Mouse (Mus musculus): Measurements from ENCODE around the gene Krt1. TPM values are rescaled to one million over a fixed set of nuclear protein-coding genes. Genes with fewer than 3 reads are reported as not detected.
A peak's percentile ranks its signal among the peaks of the same experiment; 100 is the strongest.

The Krt1 gene
- polyA plus RNA-seq (2014; fragmentation: Nextera tagmentation; extraction: Ambion mirVana): 1.5 and 1.8 TPM in 2 replicates

DNA sequence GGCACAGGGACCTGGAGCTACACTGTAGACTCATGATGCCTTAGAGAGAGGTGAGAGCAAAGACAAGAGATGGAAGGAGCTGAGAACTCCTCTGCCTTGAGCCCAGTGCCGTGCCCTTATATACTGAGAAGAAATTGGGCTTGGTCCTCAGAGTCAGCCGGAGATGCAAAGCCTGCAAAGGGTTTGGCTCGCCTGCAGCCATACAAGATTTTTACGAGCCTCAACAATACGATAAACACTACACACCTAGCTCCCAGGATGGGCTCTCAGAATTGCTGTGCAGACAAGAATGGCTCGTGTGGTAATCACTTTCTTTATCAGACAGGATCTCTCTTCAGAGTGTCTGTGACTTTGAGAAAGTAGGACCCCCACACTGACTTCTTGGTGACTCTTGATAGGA lies at the start of gene Krt1:
Gene Krt1 (minus strand): TSS at position 101 of the 400 bp plus-strand sequence.
- 86% methylated on average over 6 of the region's 6 CpGs for WGBS
- no peak within 1 kb of the TSS for H3K27ac ChIP-seq (ENCODE audit: low read depth, low read length)
- no peak within 1 kb of the TSS for H3K9ac ChIP-seq (ENCODE audit: low read depth, low read length)
- H3K4me3 ChIP-seq (ENCODE audit: low read depth, low read length): no peak within 1 kb of the TSS
- DNase-seq (ENCODE audit: low spot score) (no peak), ATAC-seq (ENCODE audit: low FRiP score) (no peak)
- H3K9me3 ChIP-seq (ENCODE audit: control insufficient read depth, low read length): no peaks in the 10 kb centered on the region
- H3K4me1 ChIP-seq (replicated peaks; ENCODE audit: control insufficient read depth, insufficient read depth, low read length): peaks cover 2% of the 10 kb centered on the region; the same call in 1 of the 2 replicates
- H3K36me3 ChIP-seq (ENCODE audit: control insufficient read depth, insufficient read depth, low read length): no peaks in the 10 kb centered on the region
- no peak within 1 kb of the TSS for H3K4me2 ChIP-seq (replicated peaks; ENCODE audit: low read depth, low read length)
- no peaks in the 10 kb centered on the region for H3K27me3 ChIP-seq (ENCODE audit: control insufficient read depth, insufficient read depth, low read length)

DNA sequence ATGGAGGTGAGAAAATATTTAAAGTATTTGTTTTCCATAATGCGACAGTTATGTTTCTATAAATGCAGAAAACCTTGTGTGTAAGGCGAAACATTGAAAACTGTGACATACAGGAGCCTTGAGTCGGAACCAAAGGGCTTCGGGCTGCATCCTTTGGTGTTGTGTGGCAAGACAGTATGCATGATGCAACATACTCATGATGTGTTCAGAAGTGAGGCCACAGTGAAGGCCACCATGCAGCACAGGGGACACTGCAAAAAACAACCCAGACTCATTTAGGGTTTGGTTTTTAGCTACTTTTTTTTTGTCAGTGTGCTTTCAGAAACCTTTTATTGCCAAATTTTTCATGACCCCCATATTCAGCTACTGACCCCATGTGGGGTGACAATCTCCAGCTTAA lies 44.6 kb upstream of the Krt1 start:
- Histone ChIP-seq H3K4me1 (replicated peaks; ENCODE audit: control insufficient read depth, insufficient read depth, low read length) (no peaks in the 10 kb centered on the region), H3K27ac (ENCODE audit: low read depth, low read length) (no peak overlapping the region), H3K9me3 (ENCODE audit: control insufficient read depth, low read length) (no peaks in the 10 kb centered on the region), H3K4me2 (replicated peaks; ENCODE audit: low read depth, low read length) (no peak overlapping the region), H3K9ac (ENCODE audit: low read depth, low read length) (no peak overlapping the region), H3K4me3 (ENCODE audit: low read depth, low read length) (no peak overlapping the region), H3K27me3 (ENCODE audit: control insufficient read depth, insufficient read depth, low read length) (no peaks in the 10 kb centered on the region), H3K36me3 (ENCODE audit: control insufficient read depth, insufficient read depth, low read length) (no peaks in the 10 kb centered on the region)
- DNase-seq (ENCODE audit: low spot score): no peak
- no peak for ATAC-seq (ENCODE audit: low FRiP score)
- 87% methylated on average over 4 of the region's 4 CpGs for WGBS

DNA sequence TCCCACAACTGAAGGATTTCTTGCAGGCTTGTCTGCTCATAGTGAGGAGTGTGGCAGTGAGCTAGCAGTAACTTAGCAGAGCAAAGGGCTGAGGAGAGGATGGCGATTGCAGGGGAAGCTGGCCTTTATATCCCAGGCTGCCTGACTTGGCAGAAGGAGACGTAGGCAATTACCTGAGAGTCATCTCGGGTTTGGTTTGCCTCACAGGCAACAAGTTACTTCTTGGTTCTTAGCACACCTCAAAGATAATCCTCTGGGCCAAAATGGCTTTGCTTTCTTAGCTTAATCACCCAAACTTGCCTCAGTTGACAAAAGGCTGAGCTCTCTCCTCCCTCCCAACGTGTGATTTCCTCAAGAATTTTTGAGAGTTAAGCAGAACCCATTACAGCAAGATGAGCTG lies 42.2 kb upstream of the Krt1 start, which contains the start of gene Krt76:
Gene Krt76 (minus strand): TSS at position 101 of the 400 bp plus-strand sequence.
- no peaks in the 10 kb centered on the region for H3K36me3 ChIP-seq (ENCODE audit: control insufficient read depth, insufficient read depth, low read length)
- no peaks in the 10 kb centered on the region for H3K27me3 ChIP-seq (ENCODE audit: control insufficient read depth, insufficient read depth, low read length)
- 69% methylated on average over 4 of the region's 4 CpGs for WGBS

DNA sequence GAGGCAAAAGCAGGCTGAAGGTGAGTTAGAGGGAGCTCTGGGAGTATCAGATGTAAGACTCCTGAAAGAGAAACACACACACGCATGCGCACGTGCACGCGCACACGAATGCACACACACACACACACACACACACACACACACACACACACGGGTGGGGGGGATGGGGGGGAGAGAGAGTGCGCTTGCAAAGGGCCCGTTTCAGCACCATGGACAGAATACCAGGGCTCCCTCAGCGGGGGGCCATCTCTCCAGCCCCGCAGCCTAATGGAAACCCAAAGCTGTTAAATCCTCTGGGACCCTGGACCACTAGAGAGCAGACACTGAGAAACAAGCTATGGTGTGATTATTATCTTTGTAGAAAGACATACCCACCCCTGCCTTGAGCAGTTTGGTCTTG lies 29.2 kb upstream of the Krt1 start:
- Histone ChIP-seq H3K9me3 (ENCODE audit: control insufficient read depth, low read length) (no peaks in the 10 kb centered on the region), H3K9ac (ENCODE audit: low read depth, low read length) (no peak overlapping the region), H3K4me1 (replicated peaks; ENCODE audit: control insufficient read depth, insufficient read depth, low read length) (no peaks in the 10 kb centered on the region), H3K27me3 (ENCODE audit: control insufficient read depth, insufficient read depth, low read length) (no peaks in the 10 kb centered on the region), H3K4me3 (ENCODE audit: low read depth, low read length) (no peak overlapping the region), H3K36me3 (ENCODE audit: control insufficient read depth, insufficient read depth, low read length) (no peaks in the 10 kb centered on the region), H3K27ac (ENCODE audit: low read depth, low read length) (no peak overlapping the region), H3K4me2 (replicated peaks; ENCODE audit: low read depth, low read length) (no peak overlapping the region)
- DNase-seq (ENCODE audit: low spot score) (peak; percentile 55), ATAC-seq (ENCODE audit: low FRiP score) (no peak)
- 29% methylated on average over 9 of the region's 11 CpGs for WGBS

More for the DNA sequence above, 42.2 kb upstream of the Krt1 start, which contains the start of gene Krt76:
- no peak for DNase-seq (ENCODE audit: low spot score)
- ATAC-seq (ENCODE audit: low FRiP score): no peak
- H3K4me3 ChIP-seq (ENCODE audit: low read depth, low read length): no peak within 1 kb of the TSS
- no peaks in the 10 kb centered on the region for H3K9me3 ChIP-seq (ENCODE audit: control insufficient read depth, low read length)
- no peaks in the 10 kb centered on the region for H3K4me1 ChIP-seq (replicated peaks; ENCODE audit: control insufficient read depth, insufficient read depth, low read length)
- no peak within 1 kb of the TSS for H3K4me2 ChIP-seq (replicated peaks; ENCODE audit: low read depth, low read length)
- H3K27ac ChIP-seq (ENCODE audit: low read depth, low read length): no peak within 1 kb of the TSS
- no peak within 1 kb of the TSS for H3K9ac ChIP-seq (ENCODE audit: low read depth, low read length)

DNA sequence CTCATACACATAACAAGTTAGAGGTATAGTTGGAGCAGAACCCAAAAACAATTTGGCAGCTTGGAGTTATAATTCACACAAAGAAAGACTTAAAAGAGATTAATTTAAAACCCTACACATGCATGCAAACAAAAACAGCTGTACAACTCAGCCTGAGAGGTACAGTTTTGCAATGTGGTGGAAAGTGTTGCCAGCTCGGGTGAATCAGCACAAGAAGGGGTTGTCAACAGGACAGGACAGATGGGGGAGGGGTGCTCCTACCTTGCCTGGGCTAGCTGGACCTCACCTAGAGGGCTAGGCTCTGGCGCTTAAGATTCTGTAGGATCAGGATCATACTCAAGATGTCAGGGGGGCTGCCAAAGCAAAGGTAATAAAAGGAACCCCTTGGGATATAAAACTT lies 27.4 kb upstream of the Krt1 start:
- ATAC-seq (ENCODE audit: low FRiP score) (no peak), DNase-seq (ENCODE audit: low spot score) (no peak)
- no peak overlapping the region for H3K4me2 ChIP-seq (replicated peaks; ENCODE audit: low read depth, low read length)
- no peaks in the 10 kb centered on the region for H3K36me3 ChIP-seq (ENCODE audit: control insufficient read depth, insufficient read depth, low read length)
- no peaks in the 10 kb centered on the region for H3K27me3 ChIP-seq (ENCODE audit: control insufficient read depth, insufficient read depth, low read length)
- no peak overlapping the region for H3K9ac ChIP-seq (ENCODE audit: low read depth, low read length)
- H3K4me3 ChIP-seq (ENCODE audit: low read depth, low read length): no peak overlapping the region
- H3K27ac ChIP-seq (ENCODE audit: low read depth, low read length): no peak overlapping the region
- no peaks in the 10 kb centered on the region for H3K9me3 ChIP-seq (ENCODE audit: control insufficient read depth, low read length)
- 62% methylated on average over 2 of the region's 2 CpGs for WGBS
- no peaks in the 10 kb centered on the region for H3K4me1 ChIP-seq (replicated peaks; ENCODE audit: control insufficient read depth, insufficient read depth, low read length)

DNA sequence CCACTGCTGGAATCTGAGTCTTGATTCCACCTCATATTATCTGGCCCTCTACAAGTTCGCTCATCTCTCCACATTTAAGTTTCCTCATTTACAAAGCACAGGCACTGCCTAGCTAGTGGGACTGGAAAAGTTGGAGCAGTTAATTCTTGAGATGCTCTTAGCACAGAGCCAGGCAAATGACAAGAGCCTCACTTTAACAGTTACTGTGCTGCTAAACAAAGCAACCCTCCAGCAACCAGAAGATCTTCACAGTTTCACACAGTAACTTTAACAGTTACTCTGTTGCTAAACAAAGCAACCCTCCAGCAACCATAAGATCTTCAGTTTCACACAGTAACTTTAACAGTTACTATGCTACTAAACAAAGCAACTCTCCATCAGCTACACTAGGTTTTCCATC lies 23.8 kb upstream of the Krt1 start:
- ATAC-seq (ENCODE audit: low FRiP score): no peak
- Histone ChIP-seq H3K27ac (ENCODE audit: low read depth, low read length) (no peak overlapping the region), H3K9me3 (ENCODE audit: control insufficient read depth, low read length) (no peaks in the 10 kb centered on the region), H3K36me3 (ENCODE audit: control insufficient read depth, insufficient read depth, low read length) (no peaks in the 10 kb centered on the region), H3K4me3 (ENCODE audit: low read depth, low read length) (no peak overlapping the region), H3K4me1 (replicated peaks; ENCODE audit: control insufficient read depth, insufficient read depth, low read length) (no peaks in the 10 kb centered on the region), H3K27me3 (ENCODE audit: control insufficient read depth, insufficient read depth, low read length) (no peaks in the 10 kb centered on the region), H3K9ac (ENCODE audit: low read depth, low read length) (no peak overlapping the region), H3K4me2 (replicated peaks; ENCODE audit: low read depth, low read length) (no peak overlapping the region)
- WGBS: 88% methylated on average over 1 of the region's 1 CpGs
- DNase-seq (ENCODE audit: low spot score): no peak

DNA sequence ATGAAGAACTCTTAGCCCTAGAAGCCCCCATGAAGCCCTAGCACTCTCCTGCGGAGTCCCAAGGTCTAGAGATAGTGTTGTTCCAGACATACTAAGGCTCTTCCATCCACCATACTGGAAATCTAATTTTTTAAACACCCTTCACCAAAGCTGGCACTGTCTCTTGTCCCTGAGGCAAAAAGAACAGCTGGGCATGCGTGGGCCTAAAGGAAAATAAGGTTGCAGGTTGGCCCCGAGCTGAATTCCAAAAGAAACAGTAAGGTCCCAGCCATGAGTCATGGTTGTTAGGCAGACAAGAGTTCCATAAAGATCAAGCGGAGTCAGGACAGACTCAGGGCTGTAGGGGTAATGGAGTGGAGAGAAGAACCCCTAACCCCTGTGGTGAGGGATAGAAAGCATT lies 22.6 kb upstream of the Krt1 start:
- no peaks in the 10 kb centered on the region for H3K36me3 ChIP-seq (ENCODE audit: control insufficient read depth, insufficient read depth, low read length)
- H3K4me3 ChIP-seq (ENCODE audit: low read depth, low read length): no peak overlapping the region
- H3K27me3 ChIP-seq (ENCODE audit: control insufficient read depth, insufficient read depth, low read length): no peaks in the 10 kb centered on the region
- H3K9me3 ChIP-seq (ENCODE audit: control insufficient read depth, low read length): no peaks in the 10 kb centered on the region
- ATAC-seq (ENCODE audit: low FRiP score) (no peak), DNase-seq (ENCODE audit: low spot score) (no peak)
- H3K9ac ChIP-seq (ENCODE audit: low read depth, low read length): no peak overlapping the region
- 49% methylated on average over 4 of the region's 4 CpGs for WGBS
- H3K4me1 ChIP-seq (replicated peaks; ENCODE audit: control insufficient read depth, insufficient read depth, low read length): no peaks in the 10 kb centered on the region
- no peak overlapping the region for H3K27ac ChIP-seq (ENCODE audit: low read depth, low read length)
- no peak overlapping the region for H3K4me2 ChIP-seq (replicated peaks; ENCODE audit: low read depth, low read length)

DNA sequence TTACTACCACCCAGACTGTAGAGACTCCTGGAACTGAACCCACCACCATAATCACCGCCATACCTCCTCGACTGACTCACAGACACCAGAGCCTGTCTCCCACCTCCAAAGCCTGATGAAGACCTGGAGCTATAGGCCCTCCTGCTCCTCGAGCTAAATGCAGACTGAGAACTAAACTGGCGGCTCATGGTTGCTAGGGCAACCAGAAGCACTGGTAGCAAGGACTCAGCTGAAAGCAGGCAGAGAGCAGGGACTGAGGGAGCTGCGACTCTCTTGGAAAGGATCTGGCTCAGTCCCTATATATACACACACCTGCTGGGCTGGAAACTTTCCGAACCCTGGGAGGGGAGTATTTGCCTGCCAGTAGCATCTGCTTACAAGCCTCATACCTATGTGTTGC lies 18.8 kb upstream of the Krt1 start, which contains the start of gene Krt77:
Gene Krt77 (minus strand): TSS at position 275 of the 400 bp plus-strand sequence.
- Histone ChIP-seq H3K4me3 (ENCODE audit: low read depth, low read length) (no peak within 1 kb of the TSS), H3K36me3 (ENCODE audit: control insufficient read depth, insufficient read depth, low read length) (no peaks in the 10 kb centered on the region), H3K27ac (ENCODE audit: low read depth, low read length) (no peak within 1 kb of the TSS), H3K27me3 (ENCODE audit: control insufficient read depth, insufficient read depth, low read length) (no peaks in the 10 kb centered on the region), H3K9me3 (ENCODE audit: control insufficient read depth, low read length) (no peaks in the 10 kb centered on the region), H3K9ac (ENCODE audit: low read depth, low read length) (no peak within 1 kb of the TSS), H3K4me2 (replicated peaks; ENCODE audit: low read depth, low read length) (no peak within 1 kb of the TSS), H3K4me1 (replicated peaks; ENCODE audit: control insufficient read depth, insufficient read depth, low read length) (no peaks in the 10 kb centered on the region)
- WGBS: 40% methylated on average over 6 of the region's 6 CpGs
- ATAC-seq (ENCODE audit: low FRiP score): no peak
- peak; percentile 14 for DNase-seq (ENCODE audit: low spot score)

DNA sequence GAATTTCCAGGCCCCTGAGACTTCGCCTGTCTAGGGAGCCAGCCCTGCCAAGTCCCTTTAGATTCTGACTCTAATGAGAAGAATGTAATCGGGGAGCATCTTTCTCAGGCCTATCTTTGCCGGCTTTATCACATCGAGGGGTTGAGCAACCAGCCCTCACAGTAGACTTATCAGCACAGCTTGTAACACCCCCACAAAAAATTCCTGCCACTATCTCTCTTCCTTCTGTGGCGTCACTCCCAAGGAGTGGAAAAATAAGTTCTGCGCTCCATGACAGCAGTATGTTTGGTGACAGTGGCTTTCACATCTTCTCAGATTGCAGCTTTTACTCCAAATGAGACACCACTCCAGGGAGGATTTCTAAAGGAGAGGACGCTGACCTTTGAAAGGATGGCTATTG lies 16.2 kb upstream of the Krt1 start:
- Histone ChIP-seq H3K4me2 (replicated peaks; ENCODE audit: low read depth, low read length) (no peak overlapping the region), H3K9me3 (ENCODE audit: control insufficient read depth, low read length) (no peaks in the 10 kb centered on the region), H3K4me1 (replicated peaks; ENCODE audit: control insufficient read depth, insufficient read depth, low read length) (no peaks in the 10 kb centered on the region), H3K4me3 (ENCODE audit: low read depth, low read length) (no peak overlapping the region), H3K27ac (ENCODE audit: low read depth, low read length) (no peak overlapping the region), H3K36me3 (ENCODE audit: control insufficient read depth, insufficient read depth, low read length) (no peaks in the 10 kb centered on the region), H3K9ac (ENCODE audit: low read depth, low read length) (no peak overlapping the region), H3K27me3 (ENCODE audit: control insufficient read depth, insufficient read depth, low read length) (no peaks in the 10 kb centered on the region)
- DNase-seq (ENCODE audit: low spot score) (no peak), ATAC-seq (ENCODE audit: low FRiP score) (no peak)
- WGBS: 85% methylated on average over 7 of the region's 7 CpGs

Data from hindbrain, embryonic 11.5 days (tissue).